Mouse (Mus musculus): ENCODE results near the gene Calr4.

The Calr4 gene

GRCm38 (mm10) chr4:109234185-109234584, at the start of gene Calr4:
Calr4 (plus strand) TSS chr4:109234485.
- no peak for DNase-seq (ENCODE audit: low spot score)

GRCm38 (mm10) chr4:109185616-109186405, 48.5 kb upstream of the Calr4 start:
- no peak for DNase-seq (ENCODE audit: low spot score)

- no peak for DNase-seq (ENCODE audit: low spot score)
Measured at GRCm38 (mm10) chr4:109191598-109191997, 42.7 kb upstream of the Calr4 start.

GRCm38 (mm10) chr4:109193886-109194285, 40.4 kb upstream of the Calr4 start:
- DNase-seq (ENCODE audit: low spot score): no peak

GRCm38 (mm10) chr4:109195900-109196629, 38.2 kb upstream of the Calr4 start:
- DNase-seq (ENCODE audit: low spot score): no peak

GRCm38 (mm10) chr4:109199069-109199468, 35.2 kb upstream of the Calr4 start:
- DNase-seq (ENCODE audit: low spot score): no peak

GRCm38 (mm10) chr4:109201582-109202424, 32.5 kb upstream of the Calr4 start, which contains the start of gene Osbpl9:
Osbpl9 (minus strand) TSS chr4:109202272.
- DNase-seq (ENCODE audit: low spot score): peak; percentile 87

GRCm38 (mm10) chr4:109203931-109204330, 30.4 kb upstream of the Calr4 start:
- no peak for DNase-seq (ENCODE audit: low spot score)

- no peak for DNase-seq (ENCODE audit: low spot score)
Measured at GRCm38 (mm10) chr4:109204416-109204815, 29.9 kb upstream of the Calr4 start.

- DNase-seq (ENCODE audit: low spot score): no peak
Measured at GRCm38 (mm10) chr4:109207524-109207923, 26.8 kb upstream of the Calr4 start.

- no peak for DNase-seq (ENCODE audit: low spot score)
Measured at GRCm38 (mm10) chr4:109210253-109210652, 24.0 kb upstream of the Calr4 start.

GRCm38 (mm10) chr4:109210881-109211280, 23.4 kb upstream of the Calr4 start:
- no peak for DNase-seq (ENCODE audit: low spot score)

GRCm38 (mm10) chr4:109213986-109214385, 20.3 kb upstream of the Calr4 start:
- DNase-seq (ENCODE audit: low spot score): no peak

- no peak for DNase-seq (ENCODE audit: low spot score)
Measured at GRCm38 (mm10) chr4:109218008-109218407, 16.3 kb upstream of the Calr4 start.

- no peak for DNase-seq (ENCODE audit: low spot score)
Measured at GRCm38 (mm10) chr4:109220441-109220940, 13.8 kb upstream of the Calr4 start.

- DNase-seq (ENCODE audit: low spot score): no peak
Measured at GRCm38 (mm10) chr4:109222001-109222400, 12.3 kb upstream of the Calr4 start.

- DNase-seq (ENCODE audit: low spot score): no peak
Measured at GRCm38 (mm10) chr4:109224762-109225552, 9.3 kb upstream of the Calr4 start.

- no peak for DNase-seq (ENCODE audit: low spot score)
Measured at GRCm38 (mm10) chr4:109225606-109226005, 8.7 kb upstream of the Calr4 start.

- DNase-seq (ENCODE audit: low spot score): no peak
Measured at GRCm38 (mm10) chr4:109226071-109226470, 8.2 kb upstream of the Calr4 start.

GRCm38 (mm10) chr4:109229766-109230279, 4.5 kb upstream of the Calr4 start:
- DNase-seq (ENCODE audit: low spot score): no peak

- no peak for DNase-seq (ENCODE audit: low spot score)
Measured at GRCm38 (mm10) chr4:109234806-109235350, 593 bp downstream of the Calr4 start.
